Mouse (Mus musculus) liver, embryonic 14.5 days (tissue): ENCODE data around the gene Wdr27. TPM values are rescaled to one million over a fixed set of nuclear protein-coding genes. Genes with fewer than 3 reads are reported as not detected.
A peak's percentile ranks its signal among the peaks of the same experiment; 100 is the strongest.

Source experiments
- ATAC-seq: fragments of 200-750 bp; cut with Nextera tagmentation; 2 replicates; pipeline ENCODE4 v1.8.0; 2017; ENCODE audit warnings: moderate number of reproducible peaks, mild to moderate bottlenecking, moderate library complexity; ENCODE audit not compliant: insufficient read depth
- DNase-seq, 3 experiments: peaks; one replicate each; pipeline ENCODE4 v3.0.0-alpha.2; 2012 to 2013; ENCODE audit warnings: low read depth in 3 of 3, low spot score in 3 of 3
- H3K27ac ChIP-seq: fragments of 300-500 bp; sonication (generic); 2 replicates; pipeline ENCODE4 v1.5.1; 2014; ENCODE audit warnings: moderate library complexity, mild to moderate bottlenecking, control low read depth, inconsistent platforms
- H3K27me3 ChIP-seq: fragments of 300-500 bp; sonication (generic); 2 replicates; pipeline ENCODE4 v1.6.1; 2014; ENCODE audit warnings: mild to moderate bottlenecking, low read length, moderate library complexity; ENCODE audit not compliant: control insufficient read depth, insufficient read depth
- H3K36me3 ChIP-seq: fragments of 300-500 bp; sonication (generic); replicated peaks from 2 replicates; pipeline ENCODE4 v1.6.1; 2014; ENCODE audit warnings: low read depth; ENCODE audit not compliant: control insufficient read depth, insufficient read depth
- H3K4me1 ChIP-seq, 2 experiments: fragments of 200-500 bp in 1 of 2; fragments of 300-500 bp in 1 of 2; sonication (generic) in 1 of 2; replicated peaks; 2 replicates each; pipeline ENCODE4 v1.6.1; 2012 to 2014; ENCODE audit warnings: antibody characterized with exemption in 1 of 2, inconsistent platforms in 1 of 2, low read length in 1 of 2; ENCODE audit not compliant: control insufficient read depth in 2 of 2, insufficient read depth in 2 of 2
- H3K4me2 ChIP-seq: fragments of 300-500 bp; sonication (generic); 2 replicates; pipeline ENCODE4 v1.6.1; 2014; ENCODE audit warnings: low read depth, mild to moderate bottlenecking, control low read depth, moderate library complexity
- H3K4me3 ChIP-seq, 2 experiments: fragments of 200-500 bp in 1 of 2; fragments of 300-500 bp in 1 of 2; sonication (generic) in 1 of 2; 2 replicates each; pipeline ENCODE4 v1.5.1; 2012 to 2014; ENCODE audit warnings: low read depth in 2 of 2, low read length in 2 of 2, mild to moderate bottlenecking in 2 of 2, control low read depth in 1 of 2, inconsistent platforms in 1 of 2, moderate library complexity in 1 of 2; ENCODE audit not compliant: insufficient read depth in 1 of 2
- H3K9ac ChIP-seq: fragments of 300-500 bp; sonication (generic); replicated peaks from 2 replicates; pipeline ENCODE4 v1.6.1; 2014; ENCODE audit warnings: mild to moderate bottlenecking, control low read depth, moderate library complexity
- H3K9me3 ChIP-seq: fragments of 300-500 bp; sonication (generic); 2 replicates; pipeline ENCODE4 v1.6.1; 2016; ENCODE audit warnings: low read length, mixed read lengths; ENCODE audit not compliant: control insufficient read depth
- CTCF ChIP-seq: IDR thresholded peaks from 2 replicates; pipeline ENCODE4 v1.5.1; 2016; ENCODE audit warnings: antibody characterized with exemption, low read depth, control low read depth
- EP300 ChIP-seq: IDR thresholded peaks from 2 replicates; pipeline ENCODE4 v1.6.1; 2016; ENCODE audit warnings: antibody characterized with exemption, low read depth
- WGBS: fragments of 180-500 bp; shearing (Covaris S2); extraction: QIAGEN DNeasy Blood & Tissue Kit; methylation state at CpG from one replicate; pipeline ENCODE4 v1.1.7; 2014; ENCODE audit not compliant: insufficient replicate concordance; 5-methylcytosine and 5-hydroxymethylcytosine counted together
- polyA plus RNA-seq, 2 experiments: library from polyadenylated mRNA; depleted of rRNA in 1 of 2; stranded (reverse) in 1 of 2; unstranded in 1 of 2; fragments of >200 nt; fragmentation: Nextera tagmentation in 1 of 2; extraction: Ambion mirVana in 1 of 2; gene quantifications; 2 replicates each; pipeline versions ENCODE4 v1.2.1 to v1.2.3; 2012 to 2014

The Wdr27 gene
- polyA plus RNA-seq, 2 experiments = 0.51 to 0.79 TPM

- Histone ChIP-seq H3K27me3 (no peaks in the 10 kb centered on the region), H3K9me3 (no peaks in the 10 kb centered on the region), H3K9ac (no peak overlapping the region), H3K4me3 (no peak overlapping the region), H3K36me3 (no peaks in the 10 kb centered on the region), H3K4me1 (no peaks in the 10 kb centered on the region), H3K4me2 (no peak overlapping the region), H3K27ac (no peak overlapping the region)
- DNase-seq = no peak
- 39% methylated on average over 6 of the region's 6 CpGs for WGBS
- ATAC-seq = no peak
- TF ChIP-seq EP300 (no peak), CTCF (peak; percentile 51)
Observed at GRCm38 (mm10) chr17:14912420-14912819, 30.5 kb downstream of the Wdr27 start.

GRCm38 (mm10) chr17:14910771-14911170, 32.2 kb downstream of the Wdr27 start:
- DNase-seq = no peak
- H3K4me3 ChIP-seq = no peak overlapping the region
- H3K36me3 ChIP-seq = no peaks in the 10 kb centered on the region
- no peaks in the 10 kb centered on the region for H3K27me3 ChIP-seq
- no peaks in the 10 kb centered on the region for H3K9me3 ChIP-seq
- no peak for TF ChIP-seq EP300
- TF ChIP-seq CTCF = no peak
- no peak overlapping the region for H3K9ac ChIP-seq
- H3K4me2 ChIP-seq = no peak overlapping the region
- ATAC-seq = no peak
- WGBS = 75% methylated on average over 5 of the region's 5 CpGs
- H3K27ac ChIP-seq = no peak overlapping the region
- no peaks in the 10 kb centered on the region for H3K4me1 ChIP-seq

DNA sequence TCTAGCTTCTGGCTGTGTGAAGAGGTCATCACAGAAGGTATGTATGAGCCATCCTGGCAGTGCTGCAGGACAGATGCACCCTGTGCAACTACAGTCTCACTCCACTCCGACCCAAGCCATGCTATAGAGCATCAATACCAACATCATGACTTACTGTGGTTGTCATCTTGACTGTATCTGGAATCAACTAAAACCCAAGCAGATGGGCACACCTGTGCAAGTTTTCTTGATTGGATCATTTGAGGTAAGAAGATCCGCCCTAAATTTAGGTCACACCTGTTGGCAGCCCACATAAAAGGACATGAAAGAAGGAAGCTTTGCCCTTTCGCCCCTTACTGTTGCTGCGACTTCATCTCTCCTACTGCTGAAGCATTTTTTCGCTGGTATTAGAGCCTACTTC, 33.6 kb downstream of the Wdr27 start:
- TF ChIP-seq EP300 (no peak), CTCF (no peak)
- no peak for DNase-seq
- Histone ChIP-seq H3K4me3 (no peak overlapping the region), H3K9me3 (no peaks in the 10 kb centered on the region), H3K27me3 (no peaks in the 10 kb centered on the region), H3K4me2 (no peak overlapping the region), H3K27ac (no peak overlapping the region), H3K36me3 (no peaks in the 10 kb centered on the region), H3K9ac (no peak overlapping the region), H3K4me1 (no peaks in the 10 kb centered on the region)
- no peak for ATAC-seq
- 58% methylated on average over 5 of the region's 5 CpGs for WGBS

DNA sequence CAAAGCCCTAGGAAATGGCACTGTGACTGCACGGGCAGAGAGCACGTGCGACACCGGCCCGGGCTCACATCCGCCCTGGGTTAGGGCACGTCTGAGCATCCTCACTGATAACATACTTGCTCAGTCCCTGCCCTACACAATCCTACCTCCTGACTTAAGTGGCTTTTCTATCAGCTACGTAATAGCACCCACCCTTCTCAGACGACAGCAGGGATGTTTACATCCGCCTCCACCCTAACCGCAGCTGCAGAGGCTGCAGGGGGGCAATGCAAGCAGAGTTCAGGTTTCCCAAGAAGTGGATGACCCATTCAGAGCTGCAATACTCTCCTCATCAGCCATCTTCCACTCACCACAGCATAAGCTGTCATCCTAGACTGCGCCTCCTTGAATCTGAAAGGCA, 35.8 kb downstream of the Wdr27 start:
- Histone ChIP-seq H3K9me3 (no peaks in the 10 kb centered on the region), H3K27me3 (no peaks in the 10 kb centered on the region), H3K4me2 (no peak overlapping the region), H3K27ac (no peak overlapping the region), H3K4me1 (no peaks in the 10 kb centered on the region), H3K4me3 (no peak overlapping the region), H3K36me3 (no peaks in the 10 kb centered on the region), H3K9ac (no peak overlapping the region)
- no peak for DNase-seq
- WGBS = 56% methylated on average over 12 of the region's 12 CpGs
- ATAC-seq = no peak
- no peak for TF ChIP-seq CTCF
- no peak for TF ChIP-seq EP300

- Histone ChIP-seq H3K36me3 (no peaks in the 10 kb centered on the region), H3K27ac (no peak overlapping the region), H3K9ac (no peak overlapping the region), H3K9me3 (no peaks in the 10 kb centered on the region), H3K4me3 (no peak overlapping the region), H3K4me2 (no peak overlapping the region), H3K4me1 (no peaks in the 10 kb centered on the region), H3K27me3 (no peaks in the 10 kb centered on the region)
- TF ChIP-seq EP300 (no peak), CTCF (no peak)
- DNase-seq = no peak
- WGBS = 19% methylated on average over 1 of the region's 1 CpGs
- no peak for ATAC-seq
Observed at GRCm38 (mm10) chr17:14906611-14907010, 36.3 kb downstream of the Wdr27 start.
